Mouse (Mus musculus) urinary bladder, postnatal 36 days (tissue): Measurements from ENCODE around the gene Rcl1.

Source experiments
- DNase-seq, 2 experiments: peaks; one replicate each; pipeline ENCODE4 v3.0.0; 2022; ENCODE audit warnings: low spot score in 2 of 2, mixed read lengths in 1 of 2

The Rcl1 gene

GRCm38 (mm10) chr19:29113746-29114649 is 12.8 kb downstream of the Rcl1 start:
- DNase-seq = no peak

- DNase-seq = no peak
These were observed 15.6 kb downstream of the Rcl1 start for GRCm38 (mm10) chr19:29116796-29117195.

GRCm38 (mm10) chr19:29118196-29118595 is 17.0 kb downstream of the Rcl1 start:
- no peak for DNase-seq

GRCm38 (mm10) chr19:29120311-29120710 is 19.1 kb downstream of the Rcl1 start:
- DNase-seq = no peak

- no peak for DNase-seq
These were observed 20.2 kb downstream of the Rcl1 start for GRCm38 (mm10) chr19:29121394-29121793.

- DNase-seq = no peak
These were observed 23.9 kb downstream of the Rcl1 start for GRCm38 (mm10) chr19:29124886-29125585.

GRCm38 (mm10) chr19:29126347-29127015 is 25.3 kb downstream of the Rcl1 start:
- DNase-seq = no peak

- DNase-seq = no peak
These were observed 26.2 kb downstream of the Rcl1 start for GRCm38 (mm10) chr19:29127331-29127730.

- DNase-seq = no peak
These were observed 27.0 kb downstream of the Rcl1 start for GRCm38 (mm10) chr19:29128217-29128616.

GRCm38 (mm10) chr19:29129551-29129950 is 28.4 kb downstream of the Rcl1 start:
- DNase-seq = no peak

GRCm38 (mm10) chr19:29131171-29131570 is 30.0 kb downstream of the Rcl1 start:
- DNase-seq = no peak

GRCm38 (mm10) chr19:29134293-29134692 is 33.1 kb downstream of the Rcl1 start:
- no peak for DNase-seq

GRCm38 (mm10) chr19:29135172-29135736 is 34.1 kb downstream of the Rcl1 start:
- no peak for DNase-seq

- no peak for DNase-seq
These were observed 37.5 kb downstream of the Rcl1 start for GRCm38 (mm10) chr19:29138546-29139270.

- DNase-seq = no peak
These were observed 38.7 kb downstream of the Rcl1 start for GRCm38 (mm10) chr19:29139699-29140456.

GRCm38 (mm10) chr19:29140933-29141332 is 39.8 kb downstream of the Rcl1 start:
- DNase-seq = no peak

- no peak for DNase-seq
These were observed 41.1 kb downstream of the Rcl1 start for GRCm38 (mm10) chr19:29142307-29142706.

GRCm38 (mm10) chr19:29145421-29145820 is 44.2 kb downstream of the Rcl1 start:
- DNase-seq = no peak

- no peak for DNase-seq
These were observed 45.6 kb downstream of the Rcl1 start for GRCm38 (mm10) chr19:29146820-29147219.

- no peak for DNase-seq
These were observed 48.4 kb downstream of the Rcl1 start for GRCm38 (mm10) chr19:29149583-29149982.

- no peak for DNase-seq
These were observed 48.9 kb downstream of the Rcl1 start for GRCm38 (mm10) chr19:29150038-29150437.
